ENCODE assay signal across 1 mouse cellular context in the genomic region with DNA sequence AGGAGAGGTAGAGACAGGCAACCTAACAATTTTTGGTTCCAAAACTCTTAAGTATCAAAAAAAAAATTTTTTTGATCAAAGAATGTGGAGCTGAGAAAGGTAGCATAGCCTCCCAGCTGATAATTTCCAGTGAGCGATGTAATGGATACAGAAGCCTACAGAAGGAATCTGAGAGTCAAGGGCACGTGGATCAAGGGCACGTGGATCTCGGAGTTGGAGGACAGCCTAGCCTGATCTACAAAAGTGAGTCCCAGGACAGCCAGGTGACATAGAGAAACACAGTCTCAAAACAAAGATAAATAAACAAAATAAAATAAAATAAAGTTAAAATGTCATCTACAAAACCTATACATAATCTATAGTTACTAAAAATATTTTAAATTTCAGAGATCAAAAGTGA.
TF ChIP-seq lines count a peak whose summit lies in the region.

No protein-coding gene starts in this region.

TF ChIP-seq in MEL, 35 proteins besides CTCF, POLR2A, EP300 and RAD21 (continued from another document):
- TF ChIP-seq USF2 (IDR thresholded peaks at IDR 0.05; ENCODE audit: borderline replicate concordance in 1 of 2, insufficient read depth in 1 of 2, low read depth in 1 of 2, low read length in 2 of 2) (no peak), POLR2AphosphoS2 (IDR thresholded peaks at IDR 0.05; ENCODE audit: low read length) (no peak), JUND (IDR thresholded peaks at IDR 0.05; ENCODE audit: low read depth, low read length) (no peak), NRF1 (IDR thresholded peaks at IDR 0.05; ENCODE audit: insufficient read depth, low read depth, low read length, poor library complexity, severe bottlenecking) (no peak), TBP (IDR thresholded peaks at IDR 0.05; ENCODE audit: low read depth, low read length) (no peak), MAFK (IDR thresholded peaks at IDR 0.05; ENCODE audit: borderline replicate concordance, low read depth, low read length) (no peak), MAZ (IDR thresholded peaks at IDR 0.05; ENCODE audit: low read depth, low read length) (no peak), MEF2A (IDR thresholded peaks at IDR 0.05; ENCODE audit: extremely low read depth, insufficient replicate concordance, low read depth, low read length, poor library complexity, severe bottlenecking) (no peak), POLR2AphosphoS5 (IDR thresholded peaks at IDR 0.05; ENCODE audit: borderline replicate concordance, low read depth, low read length) (no peak), MYC (IDR thresholded peaks at IDR 0.05; ENCODE audit: low read depth, low read length) (peak; percentile 67), KAT2A (conservative IDR thresholded peaks at IDR 0.05; ENCODE audit: low read depth, low read length) (no peak), ZKSCAN1 (IDR thresholded peaks at IDR 0.05; ENCODE audit: low read depth, low read length) (no peak), TAL1 (IDR thresholded peaks at IDR 0.05; ENCODE audit: low read length) (no peak), UBTF (IDR thresholded peaks at IDR 0.05; ENCODE audit: borderline replicate concordance, insufficient read depth, low read depth, low read length) (no peak), ZC3H11A (IDR thresholded peaks at IDR 0.05; ENCODE audit: low read depth, low read length) (no peak), MXI1 (IDR thresholded peaks at IDR 0.05; ENCODE audit: low read depth, low read length) (peak; percentile 70; the same call in 1 of the 2 replicates), GABPA (IDR thresholded peaks at IDR 0.05; ENCODE audit: low read depth, low read length) (no peak), E2F4 (IDR thresholded peaks at IDR 0.05; ENCODE audit: borderline replicate concordance, low read depth, low read length) (no peak), SMC3 (IDR thresholded peaks at IDR 0.05; ENCODE audit: low read depth, low read length) (no peak), ZMIZ1 (IDR thresholded peaks at IDR 0.05; ENCODE audit: low read depth, low read length) (no peak), BHLHE40 (IDR thresholded peaks at IDR 0.05; ENCODE audit: borderline replicate concordance, low read depth, low read length) (peak; percentile 16; the same call in 1 of the 2 replicates), RCOR1 (IDR thresholded peaks at IDR 0.05; ENCODE audit: low read depth, low read length) (no peak), MAX (IDR thresholded peaks at IDR 0.05; ENCODE audit: low read length) (peak; percentile 77), MYB (IDR thresholded peaks at IDR 0.05; ENCODE audit: low read depth, low read length) (no peak)
